Mouse (Mus musculus) thymus, postnatal 25 days (tissue): ENCODE results near the gene Cdc123.
A peak's percentile ranks its signal among the peaks of the same experiment; 100 is the strongest.

Experiments
- DNase-seq: peaks from one replicate; pipeline ENCODE4 v3.0.0; 2022

The Cdc123 gene

DNA sequence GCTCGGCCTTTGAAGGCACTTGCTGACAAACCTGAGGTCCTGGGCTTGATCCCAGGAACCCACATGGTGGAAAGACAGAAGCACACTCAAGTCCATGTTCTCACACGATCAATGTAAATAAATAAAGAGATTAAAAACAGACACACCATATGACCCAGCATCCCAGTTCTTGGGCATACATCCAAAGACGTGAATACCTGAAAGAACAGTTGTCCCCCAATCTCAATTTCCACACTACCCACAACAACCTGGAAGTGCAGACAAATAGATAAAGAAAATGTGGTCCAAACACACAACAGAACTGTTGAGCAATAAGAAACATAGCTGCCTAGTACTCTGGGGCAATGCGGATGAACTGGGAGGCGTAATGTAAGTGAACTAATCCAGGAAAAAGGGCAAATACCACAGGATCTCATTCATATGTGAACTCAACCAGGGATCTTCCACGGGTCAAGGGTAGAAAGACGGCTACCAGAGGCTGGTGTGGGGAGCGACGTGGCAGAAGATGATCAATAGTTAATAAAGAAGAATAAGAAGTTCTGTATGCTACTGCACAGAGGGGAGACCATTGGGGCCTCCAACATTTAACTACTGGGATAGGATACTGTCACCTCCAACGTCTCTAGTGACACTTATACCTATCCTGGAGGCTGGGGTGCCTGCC lies 42.9 kb downstream of the Cdc123 start:
- no peak for DNase-seq

DNA sequence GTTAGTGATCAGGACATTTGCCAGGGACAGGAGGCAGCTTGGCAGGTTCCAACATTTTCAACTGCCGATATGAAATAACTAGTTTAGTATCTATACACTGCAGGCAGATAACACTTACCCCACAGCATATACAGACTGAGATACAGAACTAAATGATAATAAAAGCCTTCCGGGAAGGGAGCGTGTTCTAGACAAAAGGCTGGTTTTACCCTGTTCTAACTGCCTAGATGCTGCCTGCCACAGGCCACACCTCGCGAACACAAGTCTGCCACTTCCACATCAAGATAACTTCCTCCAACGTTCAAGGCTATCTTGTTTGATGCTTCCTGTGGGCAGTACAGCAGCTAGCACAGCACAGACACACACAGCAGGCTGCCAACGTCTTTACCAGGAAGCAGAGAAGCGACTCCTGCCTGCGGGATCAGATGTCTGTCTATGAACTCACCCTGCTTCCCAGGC lies 43.8 kb downstream of the Cdc123 start:
- DNase-seq = peak; percentile 6

DNA sequence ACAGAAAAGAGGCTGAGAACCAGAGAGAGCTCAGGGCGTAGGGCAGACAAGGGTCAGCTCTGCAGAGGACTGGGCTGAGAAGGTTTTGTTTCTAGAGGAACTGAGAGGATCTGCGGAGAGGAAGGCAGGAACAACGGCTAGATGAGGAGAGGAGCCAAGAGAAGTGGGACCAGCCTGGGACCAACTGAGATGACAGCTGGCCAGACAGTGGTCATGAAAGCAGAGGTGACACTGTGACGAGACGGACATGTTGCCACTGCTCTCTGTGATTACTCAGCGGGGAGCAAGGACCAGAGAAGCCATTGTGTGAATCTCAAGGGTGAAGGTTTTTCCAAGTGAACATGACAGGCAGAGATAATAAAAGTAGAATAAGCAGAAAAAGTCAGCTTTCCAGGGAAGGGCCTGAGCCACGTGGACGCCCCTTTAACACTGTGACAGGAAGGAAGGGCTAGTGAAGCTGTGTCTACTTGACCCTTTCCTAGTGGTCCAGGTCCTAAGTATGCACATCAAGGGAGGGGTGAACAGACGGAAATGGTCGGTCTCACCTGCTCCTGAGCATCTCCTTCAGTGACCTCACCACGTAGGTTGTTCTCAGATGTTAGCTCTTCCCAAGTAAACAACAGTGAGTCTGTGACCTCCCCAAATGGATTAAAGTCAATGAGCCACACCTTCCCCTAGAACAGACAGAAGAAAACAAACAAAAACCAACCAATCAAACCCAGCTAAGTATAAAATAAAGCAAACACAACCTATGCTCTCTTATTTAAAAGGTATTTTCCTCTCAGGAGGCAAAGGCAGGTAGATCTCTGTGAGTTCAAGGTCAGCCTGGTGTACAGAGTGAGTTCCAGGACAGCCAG lies 46.9 kb downstream of the Cdc123 start:
- DNase-seq = no peak

DNA sequence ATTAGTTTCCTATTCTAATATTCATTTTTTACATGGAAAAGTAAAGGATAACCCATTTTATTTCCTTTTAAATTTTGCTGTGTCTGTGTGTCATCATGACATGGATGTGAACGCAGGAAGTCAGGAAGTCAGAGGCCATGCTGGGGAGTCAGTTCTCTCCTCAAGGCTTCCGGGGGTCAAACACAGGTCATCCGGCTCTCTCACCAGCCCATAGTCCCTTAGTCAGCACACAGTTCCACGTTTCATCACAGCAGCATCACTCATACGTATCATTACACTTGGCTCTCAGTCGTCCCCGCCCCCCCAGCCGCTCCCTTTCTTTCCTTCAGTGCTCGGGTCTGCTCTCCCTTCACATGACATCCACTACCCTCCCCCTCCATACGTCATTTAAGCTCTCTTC lies 51.2 kb downstream of the Cdc123 start:
- no peak for DNase-seq

DNA sequence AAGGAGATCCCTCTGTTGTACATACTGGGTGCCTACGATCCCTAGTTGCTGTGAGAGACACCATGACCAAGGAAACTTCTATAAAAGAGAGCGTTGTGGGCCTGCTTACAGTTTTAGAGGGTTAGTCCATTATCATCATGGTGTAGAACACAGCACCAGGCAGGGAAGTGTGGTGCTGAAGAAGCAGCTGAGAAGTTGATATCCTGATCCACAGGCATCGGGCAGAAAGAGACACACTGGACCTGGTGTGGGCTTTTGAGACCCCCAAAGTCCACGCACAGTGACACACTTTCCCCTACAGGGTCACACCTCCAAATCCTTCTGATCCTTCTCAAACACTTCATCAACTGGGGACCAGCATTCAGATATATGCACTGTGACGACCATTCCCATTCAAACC lies 52.9 kb downstream of the Cdc123 start:
- no peak for DNase-seq

DNA sequence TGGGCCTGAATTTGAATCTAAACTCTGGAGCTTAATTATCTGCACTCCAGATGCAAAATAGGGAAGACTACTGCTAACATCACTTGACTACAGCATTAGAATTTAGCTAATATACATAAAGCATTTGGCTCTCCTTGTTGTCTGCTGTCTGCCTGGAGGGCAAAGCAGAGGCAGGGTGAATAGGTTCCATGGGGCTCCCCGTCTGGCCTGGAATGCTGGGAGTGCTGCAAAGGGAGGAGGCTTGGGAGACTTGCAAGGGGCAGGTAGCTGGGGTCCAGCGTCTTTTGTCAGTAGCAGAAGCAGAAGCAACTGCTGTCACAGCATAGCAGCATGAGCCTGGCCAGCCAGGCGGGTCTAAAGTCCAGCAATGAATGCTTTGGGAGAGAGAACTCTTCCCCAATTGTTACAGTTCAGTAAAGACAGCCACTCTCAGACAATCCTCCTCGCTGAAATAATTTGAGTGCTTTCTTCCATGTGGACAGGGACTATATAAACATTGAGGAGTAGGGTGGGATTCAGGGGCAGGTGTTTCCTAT lies 55.3 kb downstream of the Cdc123 start:
- no peak for DNase-seq

DNA sequence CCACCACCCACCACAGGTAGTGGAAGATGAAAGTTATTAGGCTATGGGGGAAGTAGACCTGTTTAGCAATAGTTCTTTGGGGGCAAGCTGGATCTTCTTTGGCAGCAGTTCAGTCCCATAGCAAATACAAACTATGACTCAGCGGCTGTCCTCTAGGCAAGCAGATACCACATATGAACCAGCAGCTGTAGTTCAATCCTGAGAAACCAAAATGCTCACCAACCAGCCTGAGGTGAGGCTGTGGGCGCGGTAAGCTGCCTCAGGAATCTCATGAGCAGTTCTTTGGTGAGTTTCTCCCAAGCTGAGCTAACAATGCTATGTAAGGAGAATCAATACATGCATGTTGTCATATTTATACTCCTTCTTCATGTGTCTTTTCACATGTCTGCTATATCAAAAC lies 57.6 kb downstream of the Cdc123 start:
- no peak for DNase-seq

DNA sequence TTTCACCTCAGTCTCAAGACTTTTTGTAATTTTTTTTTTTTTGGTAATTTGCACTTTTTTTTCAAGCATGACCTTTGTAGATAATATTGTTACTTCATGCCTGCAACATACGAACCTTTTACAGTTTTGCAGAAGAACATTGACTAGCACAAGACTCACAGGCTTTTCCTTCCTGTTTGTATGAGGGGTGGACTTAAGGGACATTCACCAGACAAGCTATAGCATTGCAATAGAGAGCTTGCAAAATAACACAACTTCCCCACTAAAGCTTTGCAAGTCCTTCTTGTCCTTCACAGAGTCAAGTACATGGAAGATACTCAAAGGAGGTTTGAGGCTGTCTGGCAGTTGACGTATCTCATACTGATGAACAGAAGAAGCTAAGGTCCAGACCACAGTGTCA lies 72.5 kb downstream of the Cdc123 start:
- DNase-seq = no peak

DNA sequence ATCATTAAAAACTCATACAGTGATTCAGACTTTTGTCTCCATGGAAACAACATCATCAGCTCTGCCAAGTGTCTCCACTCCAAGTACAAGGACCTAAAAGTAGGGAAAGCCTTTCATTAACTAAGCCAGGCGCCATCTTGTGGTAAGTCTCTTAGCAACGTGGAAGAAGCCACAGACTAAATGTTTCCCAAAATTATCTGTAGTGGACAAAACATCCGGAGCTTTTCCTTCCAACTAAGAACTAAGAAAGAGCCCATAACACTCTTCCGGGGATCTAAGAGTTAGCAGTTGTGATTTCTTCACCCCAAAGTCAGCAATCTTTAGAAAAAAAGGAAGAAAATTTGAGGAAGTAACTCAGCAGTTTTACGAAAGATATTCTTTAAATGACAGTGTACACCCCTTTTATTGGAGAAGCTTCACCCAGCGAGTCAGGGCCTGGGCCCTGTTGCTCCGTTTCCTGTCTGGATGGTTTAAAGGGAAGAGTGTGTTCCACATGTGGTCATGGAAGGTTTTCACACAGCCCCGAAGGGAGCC lies 74.2 kb downstream of the Cdc123 start:
- DNase-seq = no peak

DNA sequence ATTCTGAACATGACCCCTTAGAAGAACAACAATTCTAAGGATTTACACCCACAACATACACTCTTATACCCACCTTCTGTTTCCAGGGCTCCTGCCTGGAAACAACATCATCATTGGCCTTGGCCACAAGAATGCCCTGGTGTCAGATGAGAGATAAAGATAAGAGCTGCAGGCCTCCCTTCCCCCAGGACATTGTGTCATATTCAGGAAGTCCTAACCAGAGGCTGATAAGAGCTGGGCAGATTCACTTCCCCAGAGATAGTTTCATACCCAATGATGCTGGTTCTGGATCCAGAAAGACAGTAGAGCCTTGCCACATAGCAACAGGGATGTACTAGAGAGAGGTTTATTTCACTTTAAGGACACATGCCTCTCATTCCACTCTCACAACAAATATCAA lies 75.3 kb downstream of the Cdc123 start:
- DNase-seq = no peak

DNA sequence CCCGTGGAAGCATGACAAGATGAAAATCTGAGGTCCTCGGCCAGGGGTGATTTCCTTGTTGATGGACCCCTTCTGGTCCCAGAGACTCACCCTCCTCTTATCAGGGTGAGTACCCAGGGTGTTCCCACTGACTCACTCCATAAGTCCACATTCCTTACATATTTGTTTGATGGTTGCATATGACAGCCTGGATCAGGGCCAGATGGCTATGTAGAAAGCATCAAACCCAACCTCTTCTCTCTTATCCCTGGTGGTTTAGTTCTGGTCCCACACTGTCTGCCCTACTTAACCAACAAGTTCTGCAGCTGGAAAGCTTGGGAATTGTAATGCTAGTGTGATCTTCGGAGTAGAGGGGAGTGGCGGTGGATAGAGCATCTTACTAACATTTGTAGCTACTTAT lies 76.0 kb downstream of the Cdc123 start:
- DNase-seq = no peak

DNA sequence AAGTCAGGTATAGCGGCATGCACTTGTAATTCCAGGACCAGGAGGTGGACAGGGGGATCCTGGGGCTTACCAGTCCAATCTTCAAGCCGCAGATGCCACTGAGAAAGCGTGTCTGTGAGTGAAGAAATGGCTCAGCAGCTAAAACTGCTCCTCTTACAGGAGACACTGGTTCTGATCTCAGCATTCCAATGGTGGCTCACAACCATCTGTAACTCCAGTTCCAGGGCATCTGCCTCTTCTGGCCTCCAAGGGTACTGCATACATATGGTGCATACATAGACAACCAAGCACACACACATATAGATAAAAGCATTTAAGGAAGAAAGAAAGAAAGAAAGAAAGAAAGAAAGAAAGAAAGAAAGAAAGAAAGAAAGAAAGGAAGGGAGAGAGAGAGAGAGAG lies 82.9 kb downstream of the Cdc123 start:
- no peak for DNase-seq

DNA sequence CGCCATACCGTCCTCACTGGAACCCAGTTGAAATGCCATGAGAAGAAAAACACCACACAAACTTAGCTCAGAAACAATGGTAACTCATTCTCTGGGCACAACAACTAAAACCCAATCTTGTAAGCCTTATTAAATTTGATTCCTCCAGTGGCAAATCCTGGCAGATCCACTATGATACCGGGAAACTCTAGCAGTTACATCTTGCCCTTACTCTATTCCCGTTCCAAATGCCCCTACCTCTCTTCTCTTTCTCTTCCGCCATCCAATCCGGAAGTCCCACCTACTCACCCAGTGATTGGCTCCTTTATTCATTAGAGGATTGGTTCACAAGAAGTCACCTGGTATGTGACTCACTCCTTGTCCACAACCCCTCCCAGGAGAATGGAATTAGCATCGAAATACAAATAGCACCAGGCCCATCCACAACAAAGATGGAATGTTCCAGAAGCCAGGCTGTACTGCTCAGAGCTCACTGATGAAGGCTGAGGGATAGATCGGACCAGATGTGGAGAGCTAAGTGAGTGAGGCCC lies 84.4 kb downstream of the Cdc123 start:
- DNase-seq = no peak

DNA sequence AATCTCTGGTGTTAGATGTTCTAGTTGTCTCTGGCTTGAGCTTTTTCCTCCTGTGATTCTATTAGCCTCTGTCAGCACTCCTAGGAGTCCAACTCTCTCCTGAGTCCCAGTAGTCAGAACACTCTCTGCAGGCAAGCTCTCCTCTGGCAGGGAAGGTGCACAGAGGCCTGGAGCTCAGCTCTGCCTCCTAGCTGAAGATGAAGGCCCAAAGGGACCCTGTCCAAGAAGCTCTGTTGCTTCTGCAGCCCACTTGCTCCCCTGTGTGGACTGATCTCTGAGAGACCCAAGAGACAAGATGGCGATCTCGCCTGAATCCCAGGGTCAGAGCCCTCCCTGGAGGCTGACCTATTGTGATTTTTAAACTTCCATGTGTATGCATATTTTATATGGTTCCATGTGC lies 86.4 kb downstream of the Cdc123 start:
- no peak for DNase-seq

DNA sequence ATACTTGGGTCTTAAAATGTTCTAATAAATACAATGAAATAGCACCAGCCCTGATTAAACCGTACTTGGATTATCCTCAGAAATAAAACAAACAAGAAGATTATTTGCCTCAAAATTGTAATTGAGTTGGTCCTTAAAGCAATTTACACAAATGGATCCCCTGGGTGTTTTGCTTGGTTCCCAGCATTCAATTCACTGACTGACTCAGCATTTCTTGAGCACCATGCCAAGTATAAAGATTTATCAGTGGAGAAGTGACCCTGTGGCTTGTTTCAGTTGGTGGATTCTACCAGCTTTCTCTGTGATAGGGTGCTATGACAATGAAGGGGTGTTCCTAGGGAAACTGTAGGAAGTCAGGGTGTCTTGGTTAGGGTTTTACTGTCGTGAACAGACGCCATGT lies 94.1 kb downstream of the Cdc123 start:
- DNase-seq = no peak

DNA sequence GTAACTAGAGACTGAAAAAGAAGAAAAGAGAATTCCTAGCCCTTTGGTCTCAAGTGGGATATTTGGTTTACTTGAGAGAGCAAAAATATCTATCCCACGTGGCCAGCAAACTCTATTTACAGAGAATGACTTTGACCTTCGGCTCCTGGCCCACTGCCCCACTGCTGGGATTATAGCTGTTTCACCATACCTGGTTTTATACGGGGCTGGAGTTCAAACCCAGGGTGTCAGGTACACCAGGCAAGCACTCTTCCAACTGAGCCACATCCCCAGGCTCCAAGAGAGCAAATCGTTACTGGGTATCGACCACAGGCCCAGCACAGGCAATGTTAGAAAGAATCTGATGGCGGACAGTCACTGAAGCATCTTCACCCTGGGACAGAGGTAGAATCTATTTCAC lies 95.8 kb downstream of the Cdc123 start:
- DNase-seq = no peak

DNA sequence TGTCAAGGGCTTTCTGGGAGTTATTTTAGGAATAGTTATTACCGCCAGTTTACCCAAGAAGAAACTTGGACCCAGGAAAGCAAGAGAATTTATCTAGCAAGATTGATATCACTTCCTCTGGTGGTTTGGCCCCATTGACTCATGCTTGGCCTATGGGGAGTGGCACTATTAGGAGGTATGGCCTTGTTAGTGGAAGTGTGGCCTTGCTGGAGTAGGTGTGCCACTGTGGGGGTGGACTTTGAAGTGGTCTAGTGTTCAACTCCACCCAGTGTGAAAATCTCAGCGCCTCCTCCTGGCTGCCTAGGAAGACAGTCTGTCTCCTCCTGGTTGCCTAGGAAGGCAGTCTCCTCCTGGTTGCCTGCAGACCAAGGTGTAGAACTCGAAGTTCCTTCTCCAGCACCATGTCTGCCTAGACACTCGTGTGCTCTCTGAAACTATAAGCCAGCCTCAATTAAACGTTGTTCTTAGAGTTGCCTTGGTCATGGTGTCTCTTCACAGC lies 97.4 kb downstream of the Cdc123 start:
- DNase-seq = no peak

DNA sequence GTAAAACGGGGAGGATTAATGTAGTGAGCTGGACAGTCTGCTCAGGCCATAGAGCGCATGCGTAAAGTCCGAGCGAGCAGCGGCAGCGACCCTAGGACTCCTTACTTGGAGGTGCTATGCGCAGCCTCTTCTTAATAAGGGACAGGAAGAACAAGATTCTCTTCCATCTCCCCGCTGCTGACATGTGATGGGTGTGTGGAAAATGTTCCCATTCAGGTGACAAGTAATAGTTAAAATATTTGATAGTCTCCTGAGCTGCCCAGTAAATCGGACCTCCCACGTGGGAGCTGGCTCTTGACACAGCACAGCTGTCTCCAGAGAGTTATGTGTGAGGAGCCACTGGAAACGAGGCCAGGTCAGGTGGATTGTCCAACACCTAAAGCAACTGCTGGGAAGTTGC lies 98.4 kb downstream of the Cdc123 start:
- no peak for DNase-seq
